Mouse (Mus musculus): ENCODE measurements around the gene Vps18. TPM values are rescaled to one million over a fixed set of nuclear protein-coding genes. Genes with fewer than 3 reads are reported as not detected.

The Vps18 gene
- polyA plus RNA-seq, 1 experiment from 2014 or later: 28.2 TPM

- H3K4me2 ChIP-seq (replicated peaks): no peak overlapping the region
- WGBS: 96% methylated on average over 34 of the region's 34 CpGs
- peaks cover 11% of the 10 kb centered on the region for H3K4me1 ChIP-seq
- no peaks in the 10 kb centered on the region for H3K27me3 ChIP-seq
- H3K9ac ChIP-seq: no peak overlapping the region
- no peak overlapping the region for H3K27ac ChIP-seq
- peaks cover 67% of the 10 kb centered on the region for H3K36me3 ChIP-seq
- ATAC-seq (ENCODE audit: low FRiP score): no peak
- H3K4me3 ChIP-seq: no peak overlapping the region
- H3K9me3 ChIP-seq (replicated peaks): no peaks in the 10 kb centered on the region
Measured at GRCm38 (mm10) chr2:119293776-119294390, 5.3 kb downstream of the Vps18 start.

- WGBS: 95% methylated on average over 18 of the region's 18 CpGs
- no peak for ATAC-seq (ENCODE audit: low FRiP score)
- H3K36me3 ChIP-seq: peaks cover 71% of the 10 kb centered on the region
Measured at GRCm38 (mm10) chr2:119294411-119294810, 5.9 kb downstream of the Vps18 start.

GRCm38 (mm10) chr2:119296756-119297155 is 8.2 kb downstream of the Vps18 start:
- H3K27ac ChIP-seq: no peak overlapping the region
- no peak overlapping the region for H3K4me3 ChIP-seq
- no peak for ATAC-seq (ENCODE audit: low FRiP score)
- H3K4me1 ChIP-seq: peaks cover 20% of the 10 kb centered on the region
- H3K4me2 ChIP-seq (replicated peaks): no peak overlapping the region
- peaks cover 68% of the 10 kb centered on the region for H3K36me3 ChIP-seq
- 0 out of 2 replicates have a peak, but pooled peaks cover 4% of the 10 kb centered on the region for H3K27me3 ChIP-seq
- no peak overlapping the region for H3K9ac ChIP-seq
- no peaks in the 10 kb centered on the region for H3K9me3 ChIP-seq (replicated peaks)
- 96% methylated on average over 12 of the region's 12 CpGs for WGBS

More at GRCm38 (mm10) chr2:119294411-119294810, 5.9 kb downstream of the Vps18 start:
- H3K4me1 ChIP-seq: peaks cover 7% of the 10 kb centered on the region
- no peak overlapping the region for H3K9ac ChIP-seq
- no peaks in the 10 kb centered on the region for H3K9me3 ChIP-seq (replicated peaks)
- no peaks in the 10 kb centered on the region for H3K27me3 ChIP-seq
- H3K4me2 ChIP-seq (replicated peaks): no peak overlapping the region
- no peak overlapping the region for H3K4me3 ChIP-seq
- H3K27ac ChIP-seq: no peak overlapping the region

- no peak for ATAC-seq (ENCODE audit: low FRiP score)
- Histone ChIP-seq H3K9ac (no peak overlapping the region), H3K4me3 (no peak overlapping the region), H3K27ac (no peak overlapping the region), H3K9me3 (replicated peaks) (no peaks in the 10 kb centered on the region), H3K4me2 (replicated peaks) (no peak overlapping the region), H3K27me3 (0 out of 2 replicates have a peak, but pooled peaks cover 4% of the 10 kb centered on the region), H3K4me1 (peaks cover 20% of the 10 kb centered on the region), H3K36me3 (peaks cover 62% of the 10 kb centered on the region)
- 96% methylated on average over 19 of the region's 19 CpGs for WGBS
Measured at GRCm38 (mm10) chr2:119297506-119297905, 9.0 kb downstream of the Vps18 start.

- H3K36me3 ChIP-seq: peaks cover 53% of the 10 kb centered on the region
- H3K27ac ChIP-seq: no peak overlapping the region
- H3K9ac ChIP-seq: no peak overlapping the region
- H3K27me3 ChIP-seq: 0 out of 2 replicates have a peak, but pooled peaks cover 4% of the 10 kb centered on the region
- no peak for ATAC-seq (ENCODE audit: low FRiP score)
- H3K4me3 ChIP-seq: no peak overlapping the region
- H3K4me2 ChIP-seq (replicated peaks): no peak overlapping the region
- H3K9me3 ChIP-seq (replicated peaks): no peaks in the 10 kb centered on the region
- H3K4me1 ChIP-seq: peaks cover 20% of the 10 kb centered on the region
- 50% methylated on average over 5 of the region's 5 CpGs for WGBS
Measured at GRCm38 (mm10) chr2:119298330-119298729, 9.8 kb downstream of the Vps18 start.

- no peak overlapping the region for H3K4me2 ChIP-seq (replicated peaks)
- 0 out of 2 replicates have a peak, but pooled peaks cover 4% of the 10 kb centered on the region for H3K27me3 ChIP-seq
- 84% methylated on average over 2 of the region's 2 CpGs for WGBS
- no peaks in the 10 kb centered on the region for H3K9me3 ChIP-seq (replicated peaks)
- H3K4me3 ChIP-seq: no peak overlapping the region
- ATAC-seq (ENCODE audit: low FRiP score): no peak
- H3K4me1 ChIP-seq: peaks cover 20% of the 10 kb centered on the region
- no peak overlapping the region for H3K9ac ChIP-seq
- H3K36me3 ChIP-seq: peaks cover 48% of the 10 kb centered on the region
- 0 out of 2 replicates have a peak overlapping the region, but pooled peaks have one; percentile 7 for H3K27ac ChIP-seq
Measured at GRCm38 (mm10) chr2:119298839-119299238, 10.3 kb downstream of the Vps18 start.

GRCm38 (mm10) chr2:119299981-119300818 is 11.7 kb downstream of the Vps18 start:
- Histone ChIP-seq H3K4me2 (replicated peaks) (peak overlapping the region; percentile 31), H3K27ac (peak overlapping the region; percentile 55), H3K27me3 (0 out of 2 replicates have a peak, but pooled peaks cover 4% of the 10 kb centered on the region), H3K9me3 (replicated peaks) (no peaks in the 10 kb centered on the region), H3K9ac (no peak overlapping the region), H3K4me1 (peaks cover 30% of the 10 kb centered on the region), H3K36me3 (peaks cover 35% of the 10 kb centered on the region), H3K4me3 (no peak overlapping the region)
- ATAC-seq (ENCODE audit: low FRiP score): peak; percentile 79
- WGBS: 7% methylated on average over 15 of the region's 15 CpGs

- Histone ChIP-seq H3K9me3 (replicated peaks) (no peaks in the 10 kb centered on the region), H3K27ac (peak overlapping the region; percentile 55), H3K27me3 (0 out of 2 replicates have a peak, but pooled peaks cover 4% of the 10 kb centered on the region), H3K4me1 (peaks cover 30% of the 10 kb centered on the region), H3K36me3 (peaks cover 31% of the 10 kb centered on the region), H3K4me3 (no peak overlapping the region), H3K9ac (peak overlapping the region; percentile 19; the same call in 1 of the 2 replicates), H3K4me2 (replicated peaks) (peak overlapping the region; percentile 31; the same call in 1 of the 2 replicates)
- 0 out of 2 replicates have a peak, but pooled peaks have one; percentile 14 for ATAC-seq (ENCODE audit: low FRiP score)
- 45% methylated on average over 7 of the region's 7 CpGs for WGBS
Measured at GRCm38 (mm10) chr2:119300819-119301493, 12.4 kb downstream of the Vps18 start.

GRCm38 (mm10) chr2:119302876-119303275 is 14.3 kb downstream of the Vps18 start:
- WGBS: 75% methylated on average over 6 of the region's 6 CpGs
- peaks cover 30% of the 10 kb centered on the region for H3K4me1 ChIP-seq

GRCm38 (mm10) chr2:119304391-119304790 is 15.9 kb downstream of the Vps18 start:
- Histone ChIP-seq H3K4me1 (peaks cover 30% of the 10 kb centered on the region), H3K9me3 (replicated peaks) (no peaks in the 10 kb centered on the region), H3K27me3 (peaks cover 4% of the 10 kb centered on the region; the same call in 1 of the 2 replicates), H3K36me3 (0 out of 2 replicates have a peak, but pooled peaks cover 4% of the 10 kb centered on the region), H3K4me2 (replicated peaks) (no peak overlapping the region), H3K27ac (no peak overlapping the region), H3K9ac (no peak overlapping the region), H3K4me3 (no peak overlapping the region)
- WGBS: 56% methylated on average over 3 of the region's 3 CpGs
- ATAC-seq (ENCODE audit: low FRiP score): no peak

More at GRCm38 (mm10) chr2:119302876-119303275, 14.3 kb downstream of the Vps18 start:
- no peak overlapping the region for H3K9ac ChIP-seq
- peaks cover 4% of the 10 kb centered on the region; the same call in 1 of the 2 replicates for H3K27me3 ChIP-seq
- H3K36me3 ChIP-seq: peaks cover 17% of the 10 kb centered on the region
- H3K4me3 ChIP-seq: no peak overlapping the region
- ATAC-seq (ENCODE audit: low FRiP score): no peak
- H3K4me2 ChIP-seq (replicated peaks): no peak overlapping the region
- H3K27ac ChIP-seq: no peak overlapping the region
- no peaks in the 10 kb centered on the region for H3K9me3 ChIP-seq (replicated peaks)

- 0 out of 2 replicates have a peak, but pooled peaks cover 1% of the 10 kb centered on the region for H3K36me3 ChIP-seq
- peaks cover 29% of the 10 kb centered on the region for H3K4me1 ChIP-seq
- peaks cover 4% of the 10 kb centered on the region; the same call in 1 of the 2 replicates for H3K27me3 ChIP-seq
- H3K4me2 ChIP-seq (replicated peaks): no peak overlapping the region
- no peak overlapping the region for H3K4me3 ChIP-seq
- H3K27ac ChIP-seq: no peak overlapping the region
- no peak overlapping the region for H3K9ac ChIP-seq
- no peaks in the 10 kb centered on the region for H3K9me3 ChIP-seq (replicated peaks)
- 19% methylated on average over 3 of the region's 3 CpGs for WGBS
- peak; percentile 53 for ATAC-seq (ENCODE audit: low FRiP score)
Measured at GRCm38 (mm10) chr2:119304798-119305208, 16.3 kb downstream of the Vps18 start.
